Mouse (Mus musculus): ENCODE data around the gene Camsap2. TPM values are rescaled to one million over a fixed set of nuclear protein-coding genes. Genes with fewer than 3 reads are reported as not detected.

The Camsap2 gene
- polyA plus RNA-seq, 1 experiment from 2014 or later: 6.9 TPM

Other genes starting within 250 kb of the Camsap2 start
- gene Kif21b, start 214.7 kb downstream of the Camsap2 start, polyA plus RNA-seq (2015; fragmentation: Nextera tagmentation; extraction: Ambion mirVana): 4.1 and 5.9 TPM in 2 replicates
- gene Mroh3, start 133.3 kb downstream of the Camsap2 start, polyA plus RNA-seq (2015; fragmentation: Nextera tagmentation; extraction: Ambion mirVana): 0.10 and 0.63 TPM in 2 replicates
- gene Inava, start 111.8 kb downstream of the Camsap2 start, polyA plus RNA-seq (2015; fragmentation: Nextera tagmentation; extraction: Ambion mirVana): 29.2 and 30.0 TPM in 2 replicates
- gene Gpr25, start 85.2 kb downstream of the Camsap2 start, polyA plus RNA-seq (2015; fragmentation: Nextera tagmentation; extraction: Ambion mirVana): not detected in 2 replicates
- 11.6 and 12.3 TPM in 2 replicates for gene Ddx59, start 69.2 kb upstream of the Camsap2 start, polyA plus RNA-seq (2015; fragmentation: Nextera tagmentation; extraction: Ambion mirVana)
- gene Kif14, start 120.2 kb upstream of the Camsap2 start, polyA plus RNA-seq (2015; fragmentation: Nextera tagmentation; extraction: Ambion mirVana): 4.0 and 4.6 TPM in 2 replicates